Mouse (Mus musculus): ENCODE results near the gene Olfr1381. TPM values are rescaled to one million over a fixed set of nuclear protein-coding genes. Genes with fewer than 3 reads are reported as not detected.
"Not testable (repeated sequence)": the region's sequence is repeated elsewhere in the genome, so short reads cannot be mapped to it uniquely, and the experiment has no call there.

The Olfr1381 gene
- polyA plus RNA-seq, 1 experiment from 2014 or later: not detected

DNA sequence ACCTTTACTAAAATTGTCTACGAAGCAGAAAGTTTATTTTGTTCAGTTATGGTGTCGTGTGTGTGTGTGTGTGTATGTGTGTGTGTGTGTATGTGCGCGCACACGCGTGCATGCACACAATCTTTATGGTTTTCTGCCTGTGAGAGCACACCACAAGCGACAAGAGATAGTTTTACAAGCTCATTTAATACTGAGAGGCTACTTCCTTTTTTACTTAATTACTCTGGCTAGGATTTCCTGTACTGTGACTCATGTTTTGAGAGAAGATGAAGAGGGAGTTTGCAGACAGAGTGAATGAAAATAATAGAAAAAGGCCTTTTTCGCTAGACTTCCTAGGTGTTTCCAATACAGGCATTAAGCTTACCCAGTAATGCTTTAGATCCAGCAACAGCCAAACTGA lies 37.2 kb downstream of the Olfr1381 start:
- H3K9ac ChIP-seq (replicated peaks; ENCODE audit: low read depth, low read length); H3K27ac ChIP-seq (ENCODE audit: low read depth, low read length); H3K4me2 ChIP-seq (ENCODE audit: low read depth, low read length); H3K4me3 ChIP-seq (ENCODE audit: low read depth, low read length); ATAC-seq (ENCODE audit: low read depth); H3K4me1 ChIP-seq (ENCODE audit: control insufficient read depth, insufficient read depth, low read length); H3K27me3 ChIP-seq (ENCODE audit: control insufficient read depth, insufficient read depth, low read length); H3K36me3 ChIP-seq (ENCODE audit: control insufficient read depth, insufficient read depth, low read length); H3K9me3 ChIP-seq (ENCODE audit: control insufficient read depth, low read length): not testable (repeated sequence)
- WGBS: 88% methylated on average over 8 of the region's 8 CpGs

DNA sequence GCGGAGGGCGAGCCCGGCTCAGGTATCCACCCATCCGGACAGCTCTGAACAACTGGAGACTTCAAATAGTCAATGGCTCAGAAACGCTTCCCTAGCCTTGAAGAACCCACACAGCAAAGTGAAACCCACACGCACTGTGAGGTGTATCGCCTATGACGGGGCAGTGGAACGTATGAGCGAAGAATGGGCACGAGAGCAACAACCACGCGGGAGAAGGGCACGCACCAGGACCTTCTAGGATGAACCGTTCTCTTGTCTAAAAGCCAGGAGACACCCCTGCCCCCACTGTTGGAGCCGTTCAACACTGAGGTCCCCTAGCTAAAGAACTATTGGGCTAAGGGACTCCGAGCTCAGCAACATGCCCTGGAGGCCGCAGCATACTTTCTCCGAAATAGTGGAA lies 47.0 kb downstream of the Olfr1381 start:
- Histone ChIP-seq H3K4me1 (ENCODE audit: control insufficient read depth, insufficient read depth, low read length) (no peaks in the 10 kb centered on the region), H3K27ac (ENCODE audit: low read depth, low read length) (no peak overlapping the region), H3K4me3 (ENCODE audit: low read depth, low read length) (no peak overlapping the region), H3K4me2 (ENCODE audit: low read depth, low read length) (no peak overlapping the region), H3K9ac (replicated peaks; ENCODE audit: low read depth, low read length) (no peak overlapping the region), H3K36me3 (ENCODE audit: control insufficient read depth, insufficient read depth, low read length) (no peaks in the 10 kb centered on the region), H3K9me3 (ENCODE audit: control insufficient read depth, low read length) (no peaks in the 10 kb centered on the region), H3K27me3 (ENCODE audit: control insufficient read depth, insufficient read depth, low read length) (no peaks in the 10 kb centered on the region)
- no peak for ATAC-seq (ENCODE audit: low read depth)
- 93% methylated on average over 18 of the region's 19 CpGs for WGBS

DNA sequence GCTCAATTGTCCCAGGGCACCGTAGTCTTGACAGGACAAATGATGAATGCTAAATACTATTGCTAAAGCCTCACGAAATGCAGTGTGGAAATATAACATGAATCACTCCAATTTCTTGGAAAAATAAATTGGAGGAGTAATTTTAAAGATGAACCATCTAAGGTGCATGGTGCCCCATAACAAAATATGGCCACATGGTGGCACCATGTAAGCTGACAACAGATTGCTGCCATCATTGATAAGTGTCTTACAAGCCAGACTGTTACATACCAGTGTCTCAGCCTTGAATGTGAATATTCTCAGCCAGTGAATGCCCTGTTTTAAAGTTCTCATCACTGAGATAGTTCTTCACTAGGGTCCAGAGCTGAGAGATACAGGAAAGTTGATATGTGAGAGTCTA lies 53.9 kb downstream of the Olfr1381 start:
- WGBS: 75% methylated on average over 2 of the region's 2 CpGs
- H3K27me3 ChIP-seq (ENCODE audit: control insufficient read depth, insufficient read depth, low read length); H3K4me2 ChIP-seq (ENCODE audit: low read depth, low read length); H3K36me3 ChIP-seq (ENCODE audit: control insufficient read depth, insufficient read depth, low read length); H3K4me1 ChIP-seq (ENCODE audit: control insufficient read depth, insufficient read depth, low read length); H3K9ac ChIP-seq (replicated peaks; ENCODE audit: low read depth, low read length); H3K4me3 ChIP-seq (ENCODE audit: low read depth, low read length); ATAC-seq (ENCODE audit: low read depth); H3K27ac ChIP-seq (ENCODE audit: low read depth, low read length); H3K9me3 ChIP-seq (ENCODE audit: control insufficient read depth, low read length): not testable (repeated sequence)

Other genes with a start within 250 kb of the Olfr1381 start
- gene Olfr10, start 238.7 kb upstream of the Olfr1381 start, polyA plus RNA-seq (2014; fragmentation: Nextera tagmentation; extraction: Ambion mirVana): not detected in 2 replicates
- gene Olfr1391, start 220.7 kb upstream of the Olfr1381 start, polyA plus RNA-seq (2014; fragmentation: Nextera tagmentation; extraction: Ambion mirVana): not detected in 2 replicates
- gene Olfr1390, start 208.3 kb upstream of the Olfr1381 start, polyA plus RNA-seq (2014; fragmentation: Nextera tagmentation; extraction: Ambion mirVana): not detected in 2 replicates
- gene Olfr1389, start 120.4 kb upstream of the Olfr1381 start, polyA plus RNA-seq (2014; fragmentation: Nextera tagmentation; extraction: Ambion mirVana): not detected in 2 replicates
- gene Olfr1388, start 106.8 kb upstream of the Olfr1381 start, polyA plus RNA-seq (2014; fragmentation: Nextera tagmentation; extraction: Ambion mirVana): 0.15 TPM in 1 of 2 replicates, not detected in the other
- not detected in 2 replicates for gene Olfr1387, start 88.1 kb upstream of the Olfr1381 start, polyA plus RNA-seq (2014; fragmentation: Nextera tagmentation; extraction: Ambion mirVana)
- gene Olfr1386, start 78.4 kb upstream of the Olfr1381 start, polyA plus RNA-seq (2014; fragmentation: Nextera tagmentation; extraction: Ambion mirVana): not detected in 2 replicates
- not detected in 2 replicates for gene Olfr1385, start 54.4 kb upstream of the Olfr1381 start, polyA plus RNA-seq (2014; fragmentation: Nextera tagmentation; extraction: Ambion mirVana)
- not detected in 2 replicates for gene Olfr1384, start 36.7 kb upstream of the Olfr1381 start, polyA plus RNA-seq (2014; fragmentation: Nextera tagmentation; extraction: Ambion mirVana)
- gene Olfr1383, start 23.8 kb upstream of the Olfr1381 start, polyA plus RNA-seq (2014; fragmentation: Nextera tagmentation; extraction: Ambion mirVana): not detected in 2 replicates
- gene Olfr1382, start 15.2 kb upstream of the Olfr1381 start, polyA plus RNA-seq (2014; fragmentation: Nextera tagmentation; extraction: Ambion mirVana): not detected in 2 replicates
- not detected in 2 replicates for gene Olfr1380, start 13.4 kb downstream of the Olfr1381 start, polyA plus RNA-seq (2014; fragmentation: Nextera tagmentation; extraction: Ambion mirVana)
- 1.5 and 2.3 TPM in 2 replicates for gene Flt4, start 65.8 kb downstream of the Olfr1381 start, polyA plus RNA-seq (2014; fragmentation: Nextera tagmentation; extraction: Ambion mirVana)
- not detected in 2 replicates for gene Scgb3a1, start 120.2 kb downstream of the Olfr1381 start, polyA plus RNA-seq (2014; fragmentation: Nextera tagmentation; extraction: Ambion mirVana)
- gene Cnot6, start 169.3 kb downstream of the Olfr1381 start, polyA plus RNA-seq (2014; fragmentation: Nextera tagmentation; extraction: Ambion mirVana): 38.6 and 45.7 TPM in 2 replicates